Mouse (Mus musculus) midbrain, embryonic 12.5 days (tissue): ENCODE measurements at regions not wholly inside any gene's neighbourhood (a gene's known extent, or its start where the extent isn't known, plus 50 kb on each side); places are given as distances from the start of the nearest gene placed in this dataset.

Experiments used
- ATAC-seq: fragments of 200-750 bp; cut with Nextera tagmentation; 2 replicates; pipeline ENCODE4 v1.8.0; 2017; ENCODE audit warnings: low read depth, moderate TSS enrichment, moderate library complexity; ENCODE audit not compliant: low FRiP score
- H3K27ac ChIP-seq: fragments of 300-500 bp; sonication (generic); replicated peaks from 2 replicates; pipeline ENCODE4 v1.5.1; 2016; ENCODE audit warnings: mild to moderate bottlenecking
- H3K27me3 ChIP-seq: fragments of 300-500 bp; sonication (generic); 2 replicates; pipeline ENCODE4 v1.6.1; 2016; ENCODE audit warnings: mild to moderate bottlenecking
- H3K36me3 ChIP-seq: fragments of 300-500 bp; sonication (generic); 2 replicates; pipeline ENCODE4 v1.6.1; 2016
- H3K4me1 ChIP-seq: fragments of 300-500 bp; sonication (generic); 2 replicates; pipeline ENCODE4 v1.6.1; 2016
- H3K4me2 ChIP-seq: fragments of 300-500 bp; sonication (generic); replicated peaks from 2 replicates; pipeline ENCODE4 v1.6.1; 2016; ENCODE audit warnings: mild to moderate bottlenecking, moderate library complexity
- H3K4me3 ChIP-seq: fragments of 300-500 bp; sonication (generic); 2 replicates; pipeline ENCODE4 v1.5.1; 2016; ENCODE audit warnings: mild to moderate bottlenecking
- H3K9ac ChIP-seq: fragments of 300-500 bp; sonication (generic); replicated peaks from 2 replicates; pipeline ENCODE4 v1.6.1; 2016; ENCODE audit warnings: mild to moderate bottlenecking, moderate library complexity
- H3K9me3 ChIP-seq: fragments of 300-500 bp; sonication (generic); 2 replicates; pipeline ENCODE4 v1.6.1; 2016; ENCODE audit warnings: mild to moderate bottlenecking
- WGBS: fragments of 180-500 bp; shearing (Covaris S2); methylation state at CpG from one replicate; pipeline ENCODE4 v1.1.7; 2016; 5-methylcytosine and 5-hydroxymethylcytosine counted together

DNA sequence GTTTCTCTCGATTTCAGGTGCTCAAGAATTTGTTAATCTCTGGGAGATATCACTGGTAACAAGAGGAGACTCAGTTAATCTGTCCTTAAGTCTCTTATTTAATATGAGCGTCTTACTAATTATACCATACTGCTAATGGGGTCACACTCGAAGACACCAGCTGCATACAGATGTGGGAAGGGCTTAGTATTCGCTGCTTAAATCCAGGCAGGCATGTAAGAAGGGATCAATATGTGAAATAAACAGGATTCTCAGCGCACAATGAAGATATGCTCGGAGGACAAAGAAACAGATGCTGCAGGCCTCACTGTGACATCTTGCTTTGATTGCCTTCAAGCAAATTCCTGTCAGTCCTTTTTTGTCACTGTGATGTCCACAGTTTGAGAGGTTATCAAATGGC is 108.3 kb downstream of the Zwint start:
- peak; percentile 75 for ATAC-seq
- WGBS = 31% methylated on average over 6 of the region's 6 CpGs
- H3K27ac ChIP-seq = no peak overlapping the region; the same call in 1 of the 2 replicates

GRCm38 (mm10) chr10:72778356-72778755 is 123.7 kb downstream of the Zwint start:
- no peaks in the 10 kb centered on the region for H3K27me3 ChIP-seq
- H3K4me2 ChIP-seq = no peak overlapping the region
- H3K27ac ChIP-seq = no peak overlapping the region
- no peak overlapping the region for H3K9ac ChIP-seq
- 54% methylated on average over 3 of the region's 3 CpGs for WGBS
- H3K36me3 ChIP-seq = no peaks in the 10 kb centered on the region
- H3K4me1 ChIP-seq = no peaks in the 10 kb centered on the region
- H3K4me3 ChIP-seq = no peak overlapping the region
- no peak for ATAC-seq
- H3K9me3 ChIP-seq = no peaks in the 10 kb centered on the region

More for the DNA sequence above, 108.3 kb downstream of the Zwint start:
- Histone ChIP-seq H3K36me3 (no peaks in the 10 kb centered on the region), H3K4me3 (no peak overlapping the region), H3K4me2 (no peak overlapping the region), H3K9me3 (no peaks in the 10 kb centered on the region), H3K27me3 (no peaks in the 10 kb centered on the region), H3K4me1 (no peaks in the 10 kb centered on the region; the same call in 1 of the 2 replicates), H3K9ac (no peak overlapping the region)

DNA sequence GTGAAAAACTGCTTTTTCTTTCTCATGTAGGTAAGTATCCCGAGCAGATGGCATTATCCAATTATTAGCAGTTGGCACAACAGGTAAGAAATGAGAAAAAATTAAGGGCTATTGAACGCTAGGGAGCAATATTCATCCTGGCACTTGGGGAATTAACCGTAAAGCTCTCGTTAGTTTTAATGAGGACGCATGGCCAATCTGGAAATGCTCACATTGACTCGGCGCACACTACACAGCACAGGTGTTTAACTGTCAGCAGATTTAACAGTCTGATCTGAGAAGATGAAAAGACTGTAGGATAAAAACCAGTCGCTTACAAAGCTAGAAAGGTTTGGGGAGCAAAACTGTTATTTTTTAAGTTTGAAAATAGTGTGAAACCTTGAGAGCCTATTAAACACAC is 157.0 kb downstream of the Zwint start:
- H3K27me3 ChIP-seq = no peaks in the 10 kb centered on the region
- H3K4me1 ChIP-seq = no peaks in the 10 kb centered on the region
- H3K4me3 ChIP-seq = no peak overlapping the region
- H3K4me2 ChIP-seq = no peak overlapping the region
- no peak overlapping the region for H3K9ac ChIP-seq
- H3K27ac ChIP-seq = no peak overlapping the region
- H3K36me3 ChIP-seq = no peaks in the 10 kb centered on the region
- H3K9me3 ChIP-seq = no peaks in the 10 kb centered on the region
- 80% methylated on average over 8 of the region's 8 CpGs for WGBS
- ATAC-seq = no peak

DNA sequence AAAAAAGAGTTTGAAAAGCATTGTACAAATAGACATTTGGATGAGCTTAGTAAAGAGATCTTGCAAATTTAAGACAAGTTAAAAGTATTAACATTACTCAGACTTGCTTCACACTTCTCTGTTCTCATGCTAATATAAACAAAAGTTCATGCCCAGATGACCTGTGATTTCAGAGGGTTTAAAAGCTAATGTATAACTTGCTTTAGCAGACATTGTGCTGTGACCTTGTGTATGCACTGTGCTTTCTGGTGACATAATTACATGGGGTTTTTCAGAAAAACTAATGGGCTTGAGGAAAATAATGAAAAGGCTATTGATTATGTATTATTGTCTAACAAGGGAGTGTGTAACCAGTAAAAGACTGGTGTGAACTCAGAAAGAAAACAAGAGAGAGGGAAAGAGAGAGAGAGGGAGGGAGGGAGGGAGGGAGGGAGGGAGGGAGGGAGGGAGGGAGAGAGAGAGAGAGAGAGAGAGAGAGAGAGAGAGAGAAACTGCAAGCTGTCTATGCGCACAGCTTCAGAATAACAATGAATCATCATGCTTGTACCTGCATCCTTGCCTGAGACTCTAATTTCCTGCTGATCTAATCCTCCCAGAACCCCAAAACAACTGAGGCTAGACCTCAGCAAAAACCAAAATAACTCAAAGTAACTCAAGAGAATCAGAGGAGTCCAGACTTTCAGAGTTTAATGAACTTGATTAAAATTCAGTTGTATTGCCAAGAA is 192.9 kb downstream of the Zwint start:
- ATAC-seq = no peak
- WGBS = 75% methylated on average over 1 of the region's 1 CpGs

DNA sequence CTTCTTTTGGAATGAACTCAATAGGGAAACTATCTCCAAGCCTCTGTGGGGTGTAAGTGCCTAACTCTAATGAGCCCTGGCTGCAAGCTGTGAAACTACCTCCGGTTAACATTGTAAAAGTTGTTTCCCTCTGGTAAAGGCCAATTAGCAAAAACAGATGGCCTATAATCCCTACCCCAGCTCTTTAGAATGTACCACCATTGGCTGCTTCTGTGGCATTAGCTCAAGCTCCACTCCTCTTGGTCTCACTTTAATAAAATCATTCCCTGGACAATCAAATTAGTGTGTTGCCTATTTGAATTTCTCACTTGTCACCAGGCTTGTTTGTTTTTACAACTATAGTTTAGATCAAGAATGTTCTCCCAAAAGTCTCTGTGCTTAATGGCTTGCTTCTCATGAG is 213.3 kb downstream of the Zwint start:
- no peak for ATAC-seq
- 56% methylated on average over 1 of the region's 1 CpGs for WGBS
- no peaks in the 10 kb centered on the region for H3K9me3 ChIP-seq

More for the DNA sequence above, 192.9 kb downstream of the Zwint start:
- no peaks in the 10 kb centered on the region for H3K36me3 ChIP-seq
- H3K9ac ChIP-seq = no peak overlapping the region
- no peaks in the 10 kb centered on the region for H3K9me3 ChIP-seq
- no peak overlapping the region for H3K4me3 ChIP-seq
- no peak overlapping the region for H3K27ac ChIP-seq
- H3K4me1 ChIP-seq = no peaks in the 10 kb centered on the region
- H3K4me2 ChIP-seq = no peak overlapping the region
- H3K27me3 ChIP-seq = no peaks in the 10 kb centered on the region

More for the DNA sequence above, 213.3 kb downstream of the Zwint start:
- H3K4me2 ChIP-seq = no peak overlapping the region
- H3K4me1 ChIP-seq = no peaks in the 10 kb centered on the region
- no peak overlapping the region for H3K4me3 ChIP-seq
- H3K27me3 ChIP-seq = no peaks in the 10 kb centered on the region
- no peak overlapping the region for H3K27ac ChIP-seq
- no peaks in the 10 kb centered on the region for H3K36me3 ChIP-seq
- no peak overlapping the region for H3K9ac ChIP-seq
